Mouse (Mus musculus) hindbrain, embryonic 13.5 days (tissue): Measurements from ENCODE around the gene Rreb1. TPM values are rescaled to one million over a fixed set of nuclear protein-coding genes. Genes with fewer than 3 reads are reported as not detected.

Source experiments
- ATAC-seq: fragments of 200-750 bp; cut with Nextera tagmentation; 2 replicates; pipeline ENCODE4 v1.8.0; 2017; ENCODE audit warnings: moderate TSS enrichment; ENCODE audit not compliant: low FRiP score
- H3K27ac ChIP-seq: fragments of 300-500 bp; sonication (generic); 2 replicates; pipeline ENCODE4 v1.5.1; 2015; ENCODE audit warnings: inconsistent platforms, mild to moderate bottlenecking, moderate library complexity
- H3K27me3 ChIP-seq: fragments of 300-500 bp; sonication (generic); 2 replicates; pipeline ENCODE4 v1.6.1; 2015; ENCODE audit warnings: mild to moderate bottlenecking, inconsistent platforms
- H3K36me3 ChIP-seq: fragments of 300-500 bp; sonication (generic); 2 replicates; pipeline ENCODE4 v1.6.1; 2015; ENCODE audit warnings: mild to moderate bottlenecking, inconsistent platforms
- H3K4me1 ChIP-seq: fragments of 300-500 bp; sonication (generic); replicated peaks from 2 replicates; pipeline ENCODE4 v1.6.1; 2015; ENCODE audit warnings: inconsistent platforms
- H3K4me2 ChIP-seq: fragments of 300-500 bp; sonication (generic); 2 replicates; pipeline ENCODE4 v1.6.1; 2015; ENCODE audit warnings: inconsistent platforms, mild to moderate bottlenecking, moderate library complexity
- H3K4me3 ChIP-seq: fragments of 300-500 bp; sonication (generic); 2 replicates; pipeline ENCODE4 v1.5.1; 2015; ENCODE audit warnings: mild to moderate bottlenecking, inconsistent platforms
- H3K9ac ChIP-seq: fragments of 300-500 bp; sonication (generic); 2 replicates; pipeline ENCODE4 v1.6.1; 2015; ENCODE audit warnings: mild to moderate bottlenecking, inconsistent platforms
- H3K9me3 ChIP-seq: fragments of 300-500 bp; sonication (generic); 2 replicates; pipeline ENCODE4 v1.6.1; 2016; ENCODE audit warnings: inconsistent platforms
- WGBS: fragments of 180-500 bp; shearing (Covaris S2); methylation state at CpG from one replicate; pipeline ENCODE4 v1.1.7; 2015; 5-methylcytosine and 5-hydroxymethylcytosine counted together
- polyA plus RNA-seq: library from polyadenylated mRNA; unstranded; fragments of >200 nt; fragmentation: Nextera tagmentation; extraction: Ambion mirVana; gene quantifications from 2 replicates; pipeline ENCODE4 v1.2.1, GENCODE M21; 2015

Rreb1 gene
- polyA plus RNA-seq, 1 experiment from 2014 or later, result 2.5 TPM

DNA sequence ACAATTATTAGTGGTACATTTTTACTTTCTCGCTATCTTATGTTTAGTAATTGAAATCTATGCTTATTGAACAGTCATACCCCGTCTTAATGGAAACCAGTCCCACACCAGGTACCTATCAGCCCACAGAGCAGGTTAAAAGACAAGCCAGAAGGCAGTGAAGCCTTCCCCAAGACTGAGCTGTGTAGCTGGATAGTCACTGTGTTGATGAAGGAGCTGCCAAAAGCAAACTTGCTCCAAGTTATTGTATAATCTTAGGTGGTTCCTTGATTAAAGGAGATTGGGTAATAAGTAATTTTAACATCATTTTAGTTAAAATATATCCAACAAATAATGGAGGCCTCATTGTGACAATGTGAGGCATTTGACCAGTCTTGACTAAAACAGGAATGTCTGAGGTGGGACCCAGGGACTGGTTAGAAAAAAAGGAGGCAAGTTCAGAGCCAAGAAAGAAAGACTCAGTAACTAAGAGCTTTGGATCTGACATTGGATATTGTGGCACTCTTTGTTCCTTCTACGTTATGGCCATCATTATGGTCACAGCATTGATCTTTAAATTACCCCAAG lies 141.6 kb downstream of the Rreb1 start:
- Histone ChIP-seq H3K4me3 (no peak overlapping the region), H3K9me3 (no peaks in the 10 kb centered on the region), H3K36me3 (no peaks in the 10 kb centered on the region), H3K4me2 (no peak overlapping the region), H3K27me3 (no peaks in the 10 kb centered on the region), H3K4me1 (no peaks in the 10 kb centered on the region), H3K27ac (no peak overlapping the region), H3K9ac (no peak overlapping the region)
- 94% methylated on average over 3 of the region's 3 CpGs for WGBS
- no peak for ATAC-seq

DNA sequence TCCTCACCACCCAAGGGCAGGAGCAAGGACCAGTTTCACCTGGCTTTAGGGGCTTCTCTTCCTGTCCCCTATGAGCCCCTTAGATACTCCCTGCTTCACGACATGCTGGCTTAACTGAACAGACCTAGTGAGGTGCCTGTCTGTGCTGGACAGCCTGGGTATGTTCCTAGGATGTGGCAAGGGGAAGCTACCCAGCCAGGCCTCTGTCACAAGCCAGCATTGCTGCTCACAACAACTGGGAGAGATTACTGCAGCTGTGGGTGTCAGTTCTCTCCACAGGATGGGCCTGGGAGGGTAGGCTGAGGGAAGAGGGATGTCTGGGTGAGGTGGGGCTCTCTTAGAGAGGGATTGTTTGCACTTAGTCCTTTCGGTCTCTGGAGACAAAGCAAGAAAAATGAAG lies 142.5 kb downstream of the Rreb1 start:
- Histone ChIP-seq H3K4me1 (no peaks in the 10 kb centered on the region), H3K27ac (no peak overlapping the region), H3K9me3 (no peaks in the 10 kb centered on the region), H3K27me3 (no peaks in the 10 kb centered on the region), H3K36me3 (no peaks in the 10 kb centered on the region), H3K4me2 (no peak overlapping the region), H3K9ac (no peak overlapping the region), H3K4me3 (no peak overlapping the region)
- no peak for ATAC-seq
- 36% methylated on average over 2 of the region's 2 CpGs for WGBS

DNA sequence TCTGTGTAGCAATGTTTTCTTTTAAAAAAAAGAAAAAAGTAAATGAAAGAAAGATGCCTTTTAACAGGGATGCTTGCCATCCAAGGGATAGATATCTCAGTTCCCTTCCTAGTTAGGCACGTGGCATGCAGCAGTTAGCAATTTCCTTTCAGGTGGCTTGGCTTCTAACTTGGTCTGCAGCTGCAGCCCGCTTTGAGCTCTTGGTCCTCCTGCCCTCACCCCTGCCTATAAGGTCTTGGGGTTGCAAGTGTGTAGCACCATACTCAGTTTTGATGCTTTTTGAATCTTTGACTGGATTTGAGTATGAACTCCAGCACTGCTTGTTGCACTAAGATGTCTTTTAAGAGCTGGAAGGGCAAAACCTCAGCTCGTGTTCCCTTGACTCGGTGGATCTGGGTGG lies 144.9 kb downstream of the Rreb1 start:
- no peak overlapping the region for H3K4me2 ChIP-seq
- no peak overlapping the region for H3K4me3 ChIP-seq
- H3K9ac ChIP-seq, result no peak overlapping the region
- no peaks in the 10 kb centered on the region for H3K36me3 ChIP-seq
- H3K27ac ChIP-seq, result no peak overlapping the region
- no peak for ATAC-seq
- no peaks in the 10 kb centered on the region for H3K27me3 ChIP-seq
- WGBS, result 91% methylated on average over 4 of the region's 4 CpGs
- no peaks in the 10 kb centered on the region for H3K4me1 ChIP-seq
- no peaks in the 10 kb centered on the region for H3K9me3 ChIP-seq

DNA sequence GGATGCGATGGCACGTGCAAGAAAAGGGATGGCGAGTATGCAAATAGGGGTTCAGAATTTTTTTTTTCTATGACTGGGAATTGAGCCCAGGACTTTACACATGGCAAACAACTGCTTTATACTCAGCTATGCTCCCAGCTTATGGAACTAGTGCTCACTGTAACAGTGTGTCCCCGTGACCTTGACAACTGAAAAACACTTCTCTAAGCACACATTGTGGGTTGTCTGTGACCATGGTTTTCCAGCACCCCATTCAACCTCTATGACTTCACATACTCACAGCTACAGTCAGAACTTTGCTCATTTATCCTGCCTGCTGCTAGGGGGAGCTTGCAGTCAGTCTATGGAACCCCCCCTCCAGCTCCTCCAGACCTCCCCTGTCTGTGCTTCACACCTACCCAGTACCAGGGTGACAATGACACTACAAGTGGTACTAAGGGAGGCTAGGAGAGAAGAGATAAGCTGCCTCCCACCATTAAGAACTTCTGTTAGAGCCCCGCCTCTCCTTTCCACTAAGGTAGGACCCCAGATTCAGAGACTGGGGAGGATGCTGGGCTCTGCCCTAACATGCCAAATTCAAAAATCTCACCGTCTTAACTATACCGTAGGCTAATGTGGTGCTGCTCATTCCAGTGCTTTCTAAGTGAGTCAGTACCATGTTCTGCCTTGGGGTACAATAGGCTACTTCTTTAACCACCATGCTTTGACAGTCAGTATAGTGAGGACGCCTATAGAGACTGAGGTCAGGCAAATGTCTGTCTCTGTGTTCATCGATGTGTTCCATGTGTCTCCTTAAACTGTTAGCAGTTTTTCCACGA lies 145.7 kb downstream of the Rreb1 start:
- H3K9ac ChIP-seq, result no peak overlapping the region
- no peaks in the 10 kb centered on the region for H3K9me3 ChIP-seq
- H3K27me3 ChIP-seq, result no peaks in the 10 kb centered on the region
- no peak overlapping the region for H3K27ac ChIP-seq
- H3K4me2 ChIP-seq, result no peak overlapping the region
- no peaks in the 10 kb centered on the region for H3K4me1 ChIP-seq
- 88% methylated on average over 10 of the region's 10 CpGs for WGBS
- no peaks in the 10 kb centered on the region for H3K36me3 ChIP-seq
- no peak for ATAC-seq
- no peak overlapping the region for H3K4me3 ChIP-seq

DNA sequence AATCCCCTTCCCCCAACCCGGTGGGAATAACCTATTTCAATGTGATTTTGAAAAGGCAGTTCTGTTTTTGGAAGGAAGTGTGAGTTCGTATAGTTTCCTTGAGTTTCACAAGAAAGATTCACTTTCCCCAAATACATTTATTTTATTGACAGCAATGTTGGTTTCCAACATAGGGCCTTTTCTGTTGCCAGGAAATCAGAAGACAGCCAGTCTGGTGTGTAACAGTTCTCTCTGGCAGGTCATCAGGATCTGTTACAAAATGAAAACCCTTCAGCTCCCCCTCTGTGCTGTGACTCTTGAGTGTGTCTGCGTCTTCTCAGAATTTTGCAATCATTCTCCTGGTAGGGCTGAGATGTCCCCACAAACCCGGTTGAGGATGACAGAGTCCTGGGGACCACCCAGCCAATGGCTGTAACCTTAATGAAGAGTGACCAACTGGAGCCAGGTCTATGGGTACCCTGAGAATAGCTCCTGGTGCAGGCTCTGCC lies 146.3 kb downstream of the Rreb1 start:
- ATAC-seq, result no peak

DNA sequence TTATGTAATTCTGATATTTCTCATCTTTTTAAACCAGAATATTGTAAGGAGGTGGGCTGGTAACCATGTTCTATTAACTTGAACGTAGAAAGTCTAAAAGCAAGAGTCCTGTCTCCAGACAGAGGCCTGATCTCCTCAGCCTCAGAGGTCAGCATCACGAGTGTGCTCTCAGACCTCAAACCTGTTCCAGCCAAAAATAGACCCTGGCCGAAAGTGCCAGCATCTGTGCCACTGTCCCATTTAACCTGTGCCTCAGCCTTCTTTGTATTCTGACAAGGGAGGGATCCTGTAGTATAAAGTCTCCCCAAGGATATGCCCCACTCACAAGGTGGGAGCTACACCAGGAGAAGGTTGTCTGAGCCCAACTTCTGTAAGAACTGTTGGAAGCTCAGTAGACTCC lies 148.2 kb downstream of the Rreb1 start:
- Histone ChIP-seq H3K4me2 (no peak overlapping the region), H3K27me3 (no peaks in the 10 kb centered on the region), H3K9ac (no peak overlapping the region), H3K9me3 (no peaks in the 10 kb centered on the region), H3K4me3 (no peak overlapping the region), H3K27ac (no peak overlapping the region), H3K4me1 (no peaks in the 10 kb centered on the region), H3K36me3 (peaks cover 13% of the 10 kb centered on the region; the same call in 1 of the 2 replicates)
- no peak for ATAC-seq
- 94% methylated on average over 3 of the region's 3 CpGs for WGBS

More for the DNA sequence above, 146.3 kb downstream of the Rreb1 start:
- Histone ChIP-seq H3K4me1 (no peaks in the 10 kb centered on the region), H3K27ac (no peak overlapping the region), H3K9me3 (no peaks in the 10 kb centered on the region), H3K27me3 (no peaks in the 10 kb centered on the region), H3K4me3 (no peak overlapping the region), H3K4me2 (no peak overlapping the region), H3K9ac (no peak overlapping the region), H3K36me3 (no peaks in the 10 kb centered on the region)
- WGBS, result 83% methylated on average over 4 of the region's 4 CpGs

DNA sequence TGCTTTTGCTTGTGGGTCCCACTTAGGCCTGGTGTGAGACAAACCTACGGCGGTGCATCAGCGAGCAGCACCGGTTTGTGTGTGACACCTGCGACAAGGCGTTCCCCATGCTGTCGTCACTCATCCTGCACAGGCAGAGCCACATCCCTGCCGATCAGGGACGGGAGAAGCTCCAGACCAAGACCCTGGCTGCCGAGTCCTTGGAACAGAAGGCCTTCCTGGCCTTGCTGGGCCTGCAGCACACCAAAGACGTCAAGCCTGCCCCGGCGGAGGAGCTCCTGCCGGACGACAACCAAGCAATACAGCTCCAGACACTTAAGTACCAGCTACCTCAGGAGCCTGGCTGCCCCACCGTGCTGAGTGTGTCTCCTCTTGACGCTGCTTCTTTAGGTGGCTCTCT lies 151.3 kb downstream of the Rreb1 start:
- Histone ChIP-seq H3K9me3 (no peaks in the 10 kb centered on the region), H3K4me3 (no peak overlapping the region), H3K27ac (no peak overlapping the region), H3K27me3 (no peaks in the 10 kb centered on the region), H3K4me2 (no peak overlapping the region), H3K9ac (no peak overlapping the region), H3K36me3 (peaks cover 13% of the 10 kb centered on the region; the same call in 1 of the 2 replicates), H3K4me1 (no peaks in the 10 kb centered on the region)
- WGBS, result 94% methylated on average over 17 of the region's 17 CpGs
- ATAC-seq, result no peak

DNA sequence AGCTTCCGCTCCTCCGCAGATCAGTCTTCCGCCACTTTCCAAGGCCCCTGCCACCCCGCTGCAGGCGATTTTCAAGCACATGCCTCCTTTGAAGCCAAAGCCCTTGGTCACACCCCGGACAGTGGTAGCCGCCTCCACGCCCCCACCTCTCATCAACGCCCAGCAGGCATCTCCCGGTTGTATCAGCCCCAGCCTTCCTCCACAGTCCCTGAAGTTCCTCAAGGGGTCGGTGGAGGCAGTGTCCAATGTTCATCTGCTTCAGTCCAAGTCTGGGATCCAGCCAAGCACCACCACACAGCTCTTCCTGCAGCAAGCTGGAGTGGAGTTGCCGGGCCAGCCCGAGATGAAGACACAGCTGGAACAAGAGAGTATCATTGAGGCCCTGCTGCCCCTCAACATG lies 151.9 kb downstream of the Rreb1 start:
- Histone ChIP-seq H3K27me3 (no peaks in the 10 kb centered on the region), H3K27ac (no peak overlapping the region), H3K4me2 (no peak overlapping the region), H3K4me1 (no peaks in the 10 kb centered on the region), H3K4me3 (no peak overlapping the region), H3K9ac (no peak overlapping the region), H3K36me3 (peaks cover 13% of the 10 kb centered on the region; the same call in 1 of the 2 replicates), H3K9me3 (no peaks in the 10 kb centered on the region)
- ATAC-seq, result no peak
- WGBS, result 89% methylated on average over 13 of the region's 13 CpGs

DNA sequence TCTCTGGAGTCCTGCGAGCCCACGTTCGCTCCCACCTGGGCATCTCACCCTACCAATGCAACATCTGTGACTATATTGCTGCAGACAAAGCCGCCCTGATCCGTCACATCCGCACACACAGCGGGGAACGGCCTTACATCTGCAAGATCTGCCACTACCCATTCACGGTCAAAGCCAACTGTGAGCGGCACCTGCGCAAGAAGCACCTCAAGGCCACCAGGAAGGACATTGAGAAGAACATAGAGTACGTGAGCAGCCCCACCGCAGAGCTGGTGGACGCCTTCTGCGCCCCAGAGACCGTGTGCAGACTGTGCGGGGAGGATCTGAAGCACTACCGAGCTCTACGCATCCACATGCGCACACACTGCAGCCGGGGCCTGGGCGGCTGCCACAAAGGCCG lies 152.4 kb downstream of the Rreb1 start:
- 93% methylated on average over 23 of the region's 23 CpGs for WGBS
- ATAC-seq, result no peak
- Histone ChIP-seq H3K27me3 (no peaks in the 10 kb centered on the region), H3K4me1 (no peaks in the 10 kb centered on the region), H3K36me3 (peaks cover 13% of the 10 kb centered on the region; the same call in 1 of the 2 replicates), H3K9ac (no peak overlapping the region), H3K9me3 (no peaks in the 10 kb centered on the region), H3K4me3 (no peak overlapping the region), H3K27ac (no peak overlapping the region), H3K4me2 (no peak overlapping the region)

DNA sequence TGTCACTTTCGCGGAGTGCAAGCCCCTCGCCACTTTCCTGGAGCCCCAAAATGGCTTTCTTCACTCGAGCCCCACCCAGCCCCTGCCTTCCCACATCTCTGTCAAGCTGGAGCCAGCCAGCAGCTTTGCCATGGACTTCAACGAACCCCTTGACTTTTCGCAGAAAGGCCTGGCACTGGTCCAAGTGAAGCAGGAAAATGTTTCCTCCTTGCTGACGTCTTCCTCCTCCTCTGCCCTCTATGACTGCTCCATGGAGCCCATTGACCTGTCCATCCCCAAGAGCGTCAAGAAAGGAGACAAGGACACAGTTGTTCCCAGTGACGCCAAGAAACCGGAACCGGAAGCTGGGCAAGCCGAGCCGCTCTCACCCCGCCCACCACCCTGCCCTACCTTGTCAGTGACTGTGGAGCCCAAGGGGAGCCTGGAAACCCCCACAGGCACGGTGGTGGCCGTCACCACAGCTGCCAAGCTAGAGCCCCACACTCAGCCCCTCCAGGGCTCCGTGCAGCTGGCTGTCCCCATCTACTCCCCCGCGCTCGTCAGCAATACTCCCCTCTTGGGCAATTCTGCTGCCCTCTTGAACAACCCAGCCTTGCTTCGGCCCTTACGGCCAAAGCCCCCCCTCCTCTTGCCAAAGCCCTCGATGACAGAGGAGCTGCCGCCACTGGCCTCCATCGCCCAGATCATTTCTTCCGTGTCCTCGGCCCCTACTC lies 153.2 kb downstream of the Rreb1 start:
- Histone ChIP-seq H3K4me2 (no peak overlapping the region), H3K27me3 (no peaks in the 10 kb centered on the region), H3K9ac (no peak overlapping the region), H3K36me3 (peaks cover 13% of the 10 kb centered on the region; the same call in 1 of the 2 replicates), H3K27ac (no peak overlapping the region), H3K4me3 (no peak overlapping the region), H3K4me1 (no peaks in the 10 kb centered on the region), H3K9me3 (no peaks in the 10 kb centered on the region)
- 76% methylated on average over 27 of the region's 27 CpGs for WGBS
- ATAC-seq, result no peak

DNA sequence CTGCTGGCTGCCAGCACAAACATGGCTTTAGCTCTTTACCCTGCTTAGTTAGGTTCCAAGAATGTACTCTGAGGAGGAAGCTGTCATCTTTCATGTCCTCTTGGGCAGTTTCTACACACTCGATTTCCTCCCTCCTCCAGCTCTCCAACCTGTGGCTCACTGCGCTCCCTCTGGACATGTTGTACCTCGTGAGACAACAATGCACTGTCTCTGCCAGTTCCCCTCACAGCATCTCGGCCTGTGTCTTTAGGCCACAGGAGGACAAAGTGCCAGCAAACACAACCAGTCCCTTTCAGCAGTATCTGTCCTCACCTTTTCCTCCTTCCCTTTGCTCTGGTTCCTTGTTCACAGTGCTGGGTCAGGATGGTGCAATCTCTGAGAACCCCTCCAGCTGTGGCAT lies 155.9 kb downstream of the Rreb1 start:
- peaks cover 4% of the 10 kb centered on the region; the same call in 1 of the 2 replicates for H3K9me3 ChIP-seq
- H3K9ac ChIP-seq, result no peak overlapping the region
- ATAC-seq, result no peak
- no peaks in the 10 kb centered on the region for H3K4me1 ChIP-seq
- no peaks in the 10 kb centered on the region for H3K27me3 ChIP-seq
- no peak overlapping the region for H3K4me2 ChIP-seq
- H3K4me3 ChIP-seq, result no peak overlapping the region
- H3K27ac ChIP-seq, result no peak overlapping the region
- WGBS, result 89% methylated on average over 4 of the region's 4 CpGs
- H3K36me3 ChIP-seq, result peaks cover 13% of the 10 kb centered on the region; the same call in 1 of the 2 replicates

DNA sequence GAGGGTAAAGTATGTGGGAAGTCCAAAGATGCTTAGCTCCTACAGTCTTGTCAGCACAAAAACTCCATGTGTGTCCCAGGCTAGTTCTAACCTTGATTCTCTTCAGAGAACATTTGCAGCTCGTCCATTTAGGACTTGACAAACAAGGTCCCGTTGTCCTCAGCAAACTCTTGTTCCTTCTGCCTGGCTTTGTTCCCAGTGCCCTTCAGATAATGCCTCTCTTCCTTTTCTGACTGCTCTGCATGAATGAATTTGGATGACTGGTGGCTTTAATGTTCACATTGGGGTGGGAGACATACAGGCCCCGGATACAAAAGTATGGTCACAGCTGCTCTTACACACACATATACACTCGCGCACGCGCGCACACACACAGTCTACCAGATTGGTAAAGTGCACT lies 156.7 kb downstream of the Rreb1 start:
- Histone ChIP-seq H3K4me1 (no peaks in the 10 kb centered on the region), H3K9me3 (peaks cover 5% of the 10 kb centered on the region; the same call in 1 of the 2 replicates), H3K36me3 (peaks cover 10% of the 10 kb centered on the region; the same call in 1 of the 2 replicates), H3K27me3 (no peaks in the 10 kb centered on the region), H3K4me3 (no peak overlapping the region), H3K4me2 (no peak overlapping the region), H3K9ac (no peak overlapping the region), H3K27ac (no peak overlapping the region)
- WGBS, result 63% methylated on average over 8 of the region's 8 CpGs
- ATAC-seq, result no peak
